Mouse (Mus musculus): Measurements from ENCODE around the gene Slc30a6.

The Slc30a6 gene

GRCm38 (mm10) chr17:74395383-74396065 is at the start of gene Slc30a6:
Gene Slc30a6 (plus strand): TSS chr17:74395608.
- DNase-seq (ENCODE audit: extremely low read depth, insufficient read length, low spot score), result peak; percentile 92

- no peak for DNase-seq (ENCODE audit: extremely low read depth, insufficient read length, low spot score)
Measured at GRCm38 (mm10) chr17:74363592-74363991, 31.8 kb upstream of the Slc30a6 start.

GRCm38 (mm10) chr17:74376916-74377315 is 18.5 kb upstream of the Slc30a6 start:
- DNase-seq (ENCODE audit: extremely low read depth, insufficient read length, low spot score), result no peak

GRCm38 (mm10) chr17:74386657-74387056 is 8.8 kb upstream of the Slc30a6 start:
- DNase-seq (ENCODE audit: extremely low read depth, insufficient read length, low spot score), result no peak

GRCm38 (mm10) chr17:74389847-74390246 is 5.6 kb upstream of the Slc30a6 start:
- no peak for DNase-seq (ENCODE audit: extremely low read depth, insufficient read length, low spot score)

- no peak for DNase-seq (ENCODE audit: extremely low read depth, insufficient read length, low spot score)
Measured at GRCm38 (mm10) chr17:74394381-74394780, 1.0 kb upstream of the Slc30a6 start.

GRCm38 (mm10) chr17:74394855-74395254 is 553 bp upstream of the Slc30a6 start:
- DNase-seq (ENCODE audit: extremely low read depth, insufficient read length, low spot score), result no peak

- DNase-seq (ENCODE audit: extremely low read depth, insufficient read length, low spot score), result no peak
Measured at GRCm38 (mm10) chr17:74396766-74397165, 1.4 kb downstream of the Slc30a6 start.

- DNase-seq (ENCODE audit: extremely low read depth, insufficient read length, low spot score), result no peak
Measured at GRCm38 (mm10) chr17:74397173-74397572, 1.8 kb downstream of the Slc30a6 start.

- no peak for DNase-seq (ENCODE audit: extremely low read depth, insufficient read length, low spot score)
Measured at GRCm38 (mm10) chr17:74402486-74403222, 7.2 kb downstream of the Slc30a6 start.

- no peak for DNase-seq (ENCODE audit: extremely low read depth, insufficient read length, low spot score)
Measured at GRCm38 (mm10) chr17:74406487-74406886, 11.1 kb downstream of the Slc30a6 start.

- no peak for DNase-seq (ENCODE audit: extremely low read depth, insufficient read length, low spot score)
Measured at GRCm38 (mm10) chr17:74409722-74410121, 14.3 kb downstream of the Slc30a6 start.

- DNase-seq (ENCODE audit: extremely low read depth, insufficient read length, low spot score), result no peak
Measured at GRCm38 (mm10) chr17:74413324-74413723, 17.9 kb downstream of the Slc30a6 start.

- DNase-seq (ENCODE audit: extremely low read depth, insufficient read length, low spot score), result no peak
Measured at GRCm38 (mm10) chr17:74414671-74415070, 19.3 kb downstream of the Slc30a6 start.

GRCm38 (mm10) chr17:74416841-74417360 is 21.5 kb downstream of the Slc30a6 start:
- peak; percentile 50 for DNase-seq (ENCODE audit: extremely low read depth, insufficient read length, low spot score)

GRCm38 (mm10) chr17:74418171-74418570 is 22.8 kb downstream of the Slc30a6 start:
- DNase-seq (ENCODE audit: extremely low read depth, insufficient read length, low spot score), result no peak

- no peak for DNase-seq (ENCODE audit: extremely low read depth, insufficient read length, low spot score)
Measured at GRCm38 (mm10) chr17:74420656-74421055, 25.2 kb downstream of the Slc30a6 start.

GRCm38 (mm10) chr17:74424401-74425005 is 29.1 kb downstream of the Slc30a6 start:
- no peak for DNase-seq (ENCODE audit: extremely low read depth, insufficient read length, low spot score)

- no peak for DNase-seq (ENCODE audit: extremely low read depth, insufficient read length, low spot score)
Measured at GRCm38 (mm10) chr17:74430074-74430473, 34.7 kb downstream of the Slc30a6 start.

GRCm38 (mm10) chr17:74431481-74431880 is 36.1 kb downstream of the Slc30a6 start:
- DNase-seq (ENCODE audit: extremely low read depth, insufficient read length, low spot score), result no peak

- no peak for DNase-seq (ENCODE audit: extremely low read depth, insufficient read length, low spot score)
Measured at GRCm38 (mm10) chr17:74432631-74433030, 37.2 kb downstream of the Slc30a6 start.
